Mouse (Mus musculus): ENCODE measurements around the gene Rprd2. TPM values are rescaled to one million over a fixed set of nuclear protein-coding genes. Genes with fewer than 3 reads are reported as not detected.

The Rprd2 gene
- polyA plus RNA-seq, 1 experiment from 2014 or later: 24.4 TPM

DNA sequence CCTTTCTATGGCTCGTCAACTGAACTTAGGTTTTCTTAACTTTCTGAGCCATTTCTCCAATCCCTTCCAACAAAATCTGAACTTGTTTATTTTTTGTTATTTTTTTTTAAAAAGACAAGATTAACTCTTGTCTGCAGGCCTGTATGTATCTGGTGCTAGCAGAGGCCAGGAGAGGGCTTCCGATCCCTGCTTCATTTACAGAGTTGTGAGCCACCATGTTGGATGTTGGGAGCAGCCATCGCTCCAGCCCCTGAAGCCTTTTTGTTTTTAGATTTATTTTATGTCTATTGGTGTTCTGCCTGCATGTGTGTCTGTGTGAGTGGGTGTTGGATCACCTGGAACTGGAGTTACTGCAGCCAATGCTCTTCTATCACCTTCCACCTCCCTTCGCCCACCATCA, 86.9 kb downstream of the Rprd2 start:
- no peak overlapping the region for H3K4me3 ChIP-seq
- no peaks in the 10 kb centered on the region for H3K9me3 ChIP-seq
- H3K27ac ChIP-seq: no peak overlapping the region
- 94% methylated on average over 4 of the region's 4 CpGs for WGBS
- no peaks in the 10 kb centered on the region for H3K4me1 ChIP-seq (replicated peaks)
- peaks cover 34% of the 10 kb centered on the region for H3K36me3 ChIP-seq
- no peaks in the 10 kb centered on the region for H3K27me3 ChIP-seq
- no peak overlapping the region for H3K9ac ChIP-seq
- no peak for ATAC-seq (ENCODE audit: low FRiP score)
- H3K4me2 ChIP-seq: no peak overlapping the region

DNA sequence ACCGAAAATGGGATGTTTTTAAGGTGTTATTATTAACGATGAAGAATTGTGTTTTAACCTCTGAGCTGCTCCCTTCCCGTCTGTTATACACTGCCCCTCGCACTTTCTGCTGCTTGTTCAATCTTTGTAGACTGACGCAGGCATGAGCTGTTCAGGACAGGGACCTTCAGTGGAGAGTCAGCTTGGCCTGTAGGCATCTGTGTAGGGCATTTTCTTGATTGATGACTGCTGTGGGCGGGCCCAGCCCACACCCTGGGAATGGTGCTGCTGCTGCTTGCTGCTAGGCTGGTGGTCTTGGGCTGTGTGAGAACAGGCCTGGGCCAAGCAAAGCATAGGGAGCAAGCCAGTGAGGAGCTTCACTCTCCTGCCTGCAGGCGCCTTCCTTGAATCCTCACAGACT, 88.2 kb downstream of the Rprd2 start:
- no peak overlapping the region for H3K27ac ChIP-seq
- no peak overlapping the region for H3K4me2 ChIP-seq
- H3K4me1 ChIP-seq (replicated peaks): no peaks in the 10 kb centered on the region
- H3K4me3 ChIP-seq: no peak overlapping the region
- H3K9me3 ChIP-seq: no peaks in the 10 kb centered on the region
- H3K27me3 ChIP-seq: no peaks in the 10 kb centered on the region
- no peak for ATAC-seq (ENCODE audit: low FRiP score)
- H3K36me3 ChIP-seq: peaks cover 20% of the 10 kb centered on the region
- no peak overlapping the region for H3K9ac ChIP-seq
- WGBS: 79% methylated on average over 7 of the region's 7 CpGs

DNA sequence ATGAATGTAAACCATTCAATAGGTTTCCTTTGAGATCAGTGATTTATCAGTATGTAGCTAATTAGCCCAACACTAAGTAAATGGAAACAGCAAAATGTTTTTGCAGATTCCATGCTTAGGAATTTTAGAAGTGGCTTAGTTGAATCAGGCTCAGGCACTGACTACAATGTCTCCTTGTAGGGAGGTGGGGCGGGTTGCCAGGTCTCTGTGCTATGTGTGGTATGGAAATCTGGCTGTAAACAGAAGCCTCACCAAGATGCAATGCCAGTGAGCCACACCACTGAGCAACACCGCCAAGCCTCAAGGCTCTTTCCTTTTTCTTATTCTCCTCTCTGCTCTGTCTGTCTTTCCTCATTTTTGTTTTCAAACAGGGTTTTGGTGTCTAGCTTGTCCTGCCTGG, 89.8 kb downstream of the Rprd2 start:
- 85% methylated on average over 2 of the region's 2 CpGs for WGBS
- ATAC-seq (ENCODE audit: low FRiP score): no peak
- Histone ChIP-seq H3K4me1 (replicated peaks) (no peaks in the 10 kb centered on the region), H3K27me3 (no peaks in the 10 kb centered on the region), H3K9me3 (no peaks in the 10 kb centered on the region), H3K4me3 (no peak overlapping the region), H3K36me3 (peaks cover 5% of the 10 kb centered on the region), H3K4me2 (no peak overlapping the region), H3K27ac (no peak overlapping the region), H3K9ac (no peak overlapping the region)

DNA sequence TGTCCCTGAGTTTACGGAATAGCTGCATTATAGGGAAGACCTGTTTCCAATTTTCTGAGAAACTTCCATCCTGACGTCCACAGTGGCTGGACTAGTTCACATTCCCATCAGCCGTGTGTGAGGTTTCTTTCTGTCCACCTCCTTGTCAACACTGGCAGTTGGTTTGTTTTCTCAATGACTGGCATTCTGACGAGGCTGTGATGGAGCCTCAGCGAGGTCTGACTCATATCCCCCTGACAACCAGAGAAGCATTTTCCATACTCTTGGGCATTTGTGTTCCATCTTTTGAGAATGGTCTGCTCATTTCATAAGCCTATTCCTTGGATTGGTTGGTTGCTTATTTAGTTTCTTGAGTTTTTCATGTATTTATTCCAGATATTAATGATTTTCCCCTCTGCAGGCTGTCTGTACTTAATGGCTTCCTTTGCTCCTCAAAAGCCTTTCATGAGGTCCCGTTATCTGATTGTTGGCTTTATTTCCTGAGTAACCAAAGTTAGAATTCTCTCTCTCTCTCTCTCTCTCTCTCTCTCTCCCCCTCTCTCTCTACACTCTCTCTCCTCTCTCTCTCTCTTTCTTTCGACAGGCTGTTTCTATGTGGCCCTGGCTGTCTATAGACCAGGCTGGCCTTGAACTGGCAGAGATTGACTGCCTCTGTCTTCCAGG, 91.8 kb downstream of the Rprd2 start:
- Histone ChIP-seq H3K4me2 (no peak overlapping the region), H3K9me3 (no peaks in the 10 kb centered on the region), H3K27ac (no peak overlapping the region), H3K9ac (no peak overlapping the region), H3K36me3 (no peaks in the 10 kb centered on the region), H3K4me3 (no peak overlapping the region), H3K4me1 (replicated peaks) (no peaks in the 10 kb centered on the region), H3K27me3 (no peaks in the 10 kb centered on the region)
- ATAC-seq (ENCODE audit: low FRiP score): no peak
- WGBS: 78% methylated on average over 7 of the region's 7 CpGs

DNA sequence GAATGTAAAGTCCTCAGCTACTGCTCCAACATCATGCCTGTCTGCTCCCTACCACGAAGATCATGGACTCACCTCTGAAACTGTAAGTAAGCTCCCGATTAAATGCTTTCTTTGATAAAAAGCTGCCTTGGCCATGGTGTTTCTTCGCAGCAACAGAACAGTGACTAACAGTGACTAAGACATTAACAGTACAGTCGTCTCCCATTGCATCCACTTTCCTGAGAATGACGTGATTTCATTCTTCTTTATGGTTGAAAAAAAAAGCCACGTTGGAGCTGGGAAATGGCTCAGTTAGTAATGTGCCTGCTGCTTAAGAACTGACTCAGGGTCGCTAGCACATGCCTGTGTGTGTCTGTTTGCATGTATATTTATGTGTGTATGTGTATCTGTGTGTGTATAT, 92.8 kb downstream of the Rprd2 start:
- Histone ChIP-seq H3K4me2 (no peak overlapping the region), H3K9me3 (no peaks in the 10 kb centered on the region), H3K27ac (no peak overlapping the region), H3K27me3 (no peaks in the 10 kb centered on the region), H3K36me3 (no peaks in the 10 kb centered on the region), H3K4me3 (no peak overlapping the region), H3K4me1 (replicated peaks) (no peaks in the 10 kb centered on the region), H3K9ac (no peak overlapping the region)
- 86% methylated on average over 7 of the region's 7 CpGs for WGBS
- ATAC-seq (ENCODE audit: low FRiP score): no peak

DNA sequence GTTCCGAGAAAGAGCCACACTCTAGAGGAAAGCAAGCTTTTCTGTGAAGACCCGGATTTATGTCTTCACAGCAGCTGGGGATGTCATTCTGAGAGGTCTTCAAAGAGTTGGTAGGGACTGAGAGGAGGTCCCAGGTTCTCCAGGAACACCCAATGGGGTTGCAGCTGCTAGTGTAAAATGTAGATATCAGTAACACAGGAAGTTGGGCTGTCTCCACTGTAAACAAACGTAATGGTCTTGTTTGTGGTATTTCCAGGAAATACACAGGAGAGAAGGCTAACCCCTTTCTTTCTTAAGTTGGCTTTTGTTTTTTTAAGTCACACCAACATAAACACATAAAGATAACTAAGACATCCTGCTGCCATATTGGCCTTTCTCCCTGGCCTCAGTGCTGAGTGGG, 96.3 kb downstream of the Rprd2 start:
- Histone ChIP-seq H3K4me2 (no peak overlapping the region), H3K9ac (no peak overlapping the region), H3K4me1 (replicated peaks) (no peaks in the 10 kb centered on the region), H3K9me3 (no peaks in the 10 kb centered on the region), H3K4me3 (no peak overlapping the region), H3K36me3 (no peaks in the 10 kb centered on the region), H3K27me3 (no peaks in the 10 kb centered on the region), H3K27ac (no peak overlapping the region)
- ATAC-seq (ENCODE audit: low FRiP score): no peak
- 87% methylated on average over 3 of the region's 3 CpGs for WGBS

DNA sequence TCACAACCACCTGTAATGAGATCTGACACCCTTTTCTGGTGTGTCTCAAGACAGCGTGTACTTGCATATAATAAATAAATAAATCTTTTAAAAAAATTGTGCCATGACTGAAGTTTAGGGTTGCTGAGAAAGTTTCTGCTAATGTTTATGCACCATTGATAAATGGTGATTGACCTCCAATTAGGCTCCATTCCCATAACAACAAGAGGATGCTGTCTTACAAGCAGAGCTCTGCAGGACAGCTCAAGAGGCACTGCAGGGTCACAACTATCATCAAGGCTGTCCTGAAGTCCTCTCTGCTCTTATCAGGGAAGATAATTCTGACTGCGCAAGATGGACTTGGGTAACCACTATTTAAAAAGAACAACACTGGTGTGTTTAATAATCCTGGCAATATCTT, 100.5 kb downstream of the Rprd2 start:
- 89% methylated on average over 2 of the region's 2 CpGs for WGBS
- H3K27me3 ChIP-seq: no peaks in the 10 kb centered on the region
- H3K9me3 ChIP-seq: 0 out of 2 replicates have a peak, but pooled peaks cover under 1% of the 10 kb centered on the region
- H3K9ac ChIP-seq: no peak overlapping the region
- ATAC-seq (ENCODE audit: low FRiP score): no peak
- H3K4me2 ChIP-seq: no peak overlapping the region
- no peaks in the 10 kb centered on the region for H3K36me3 ChIP-seq
- no peak overlapping the region for H3K27ac ChIP-seq
- no peak overlapping the region for H3K4me3 ChIP-seq
- H3K4me1 ChIP-seq (replicated peaks): no peaks in the 10 kb centered on the region

DNA sequence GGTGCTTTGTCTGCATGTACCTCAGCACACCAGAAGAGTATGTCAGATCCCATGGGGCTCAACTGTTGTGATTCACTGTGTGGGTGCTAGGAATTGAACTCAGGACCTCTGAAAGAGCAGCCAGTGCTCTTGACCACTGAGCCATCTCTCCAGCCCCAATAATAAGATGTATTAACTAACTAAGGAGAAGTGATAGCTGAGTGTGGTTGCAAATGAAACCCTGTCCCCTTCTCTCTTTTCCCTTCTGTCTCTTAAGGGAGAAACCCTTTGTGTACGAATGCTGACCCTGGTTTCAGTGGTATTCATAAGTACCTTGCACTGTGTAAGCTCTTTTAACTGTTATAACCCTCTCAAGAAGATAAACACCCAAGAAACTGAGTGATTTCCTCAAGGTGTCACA, 102.6 kb downstream of the Rprd2 start:
- no peaks in the 10 kb centered on the region for H3K27me3 ChIP-seq

More for the DNA sequence above, 102.6 kb downstream of the Rprd2 start:
- Histone ChIP-seq H3K4me1 (replicated peaks) (no peaks in the 10 kb centered on the region), H3K27ac (no peak overlapping the region), H3K9ac (no peak overlapping the region), H3K36me3 (peaks cover 7% of the 10 kb centered on the region; the same call in 1 of the 2 replicates), H3K4me2 (no peak overlapping the region), H3K9me3 (peaks cover 7% of the 10 kb centered on the region), H3K4me3 (no peak overlapping the region)
- no peak for ATAC-seq (ENCODE audit: low FRiP score)
- WGBS: 84% methylated on average over 1 of the region's 1 CpGs

Small RNA genes lying within 50 kb of the gene (microRNA-seq; reads per million reads assigned to microRNA genes)
- not detected for gene Mir7014

Other genes starting within 250 kb of the Rprd2 start
- gene Golph3l, start 229.9 kb downstream of the Rprd2 start, polyA plus RNA-seq (2015; fragmentation: Nextera tagmentation; extraction: Ambion mirVana): 30.6 and 32.6 TPM in 2 replicates
- 106 and 108 TPM in 2 replicates for gene Ensa, start 193.9 kb downstream of the Rprd2 start, polyA plus RNA-seq (2015; fragmentation: Nextera tagmentation; extraction: Ambion mirVana)
- 49.3 and 54.2 TPM in 2 replicates for gene Mcl1, start 160.1 kb downstream of the Rprd2 start, polyA plus RNA-seq (2015; fragmentation: Nextera tagmentation; extraction: Ambion mirVana)
- 0.98 and 1.0 TPM in 2 replicates for gene Adamtsl4, start 130.9 kb downstream of the Rprd2 start, polyA plus RNA-seq (2015; fragmentation: Nextera tagmentation; extraction: Ambion mirVana)
- gene Ecm1, start 79.3 kb downstream of the Rprd2 start, polyA plus RNA-seq (2015; fragmentation: Nextera tagmentation; extraction: Ambion mirVana): 12.9 and 13.4 TPM in 2 replicates
- gene Tars2, start 58.7 kb downstream of the Rprd2 start, polyA plus RNA-seq (2015; fragmentation: Nextera tagmentation; extraction: Ambion mirVana): 41.0 and 44.9 TPM in 2 replicates
- gene Prpf3, start 37.0 kb upstream of the Rprd2 start, polyA plus RNA-seq (2015; fragmentation: Nextera tagmentation; extraction: Ambion mirVana): 36.6 and 39.7 TPM in 2 replicates
- gene Mrps21, start 52.7 kb upstream of the Rprd2 start, polyA plus RNA-seq (2015; fragmentation: Nextera tagmentation; extraction: Ambion mirVana): 331 and 342 TPM in 2 replicates
- gene Ciart, start 63.4 kb upstream of the Rprd2 start, polyA plus RNA-seq (2015; fragmentation: Nextera tagmentation; extraction: Ambion mirVana): 3.1 and 4.3 TPM in 2 replicates
- 19.4 and 21.2 TPM in 2 replicates for gene BC028528, start 73.1 kb upstream of the Rprd2 start, polyA plus RNA-seq (2015; fragmentation: Nextera tagmentation; extraction: Ambion mirVana)
- 32.4 and 40.8 TPM in 2 replicates for gene Aph1a, start 75.1 kb upstream of the Rprd2 start, polyA plus RNA-seq (2015; fragmentation: Nextera tagmentation; extraction: Ambion mirVana)
- 6.5 and 10.9 TPM in 2 replicates for gene Car14, start 85.8 kb upstream of the Rprd2 start, polyA plus RNA-seq (2015; fragmentation: Nextera tagmentation; extraction: Ambion mirVana)
- 167 and 175 TPM in 2 replicates for gene Anp32e, start 110.4 kb upstream of the Rprd2 start, polyA plus RNA-seq (2015; fragmentation: Nextera tagmentation; extraction: Ambion mirVana)
- gene Plekho1, start 177.1 kb upstream of the Rprd2 start, polyA plus RNA-seq (2015; fragmentation: Nextera tagmentation; extraction: Ambion mirVana): 59.5 and 65.4 TPM in 2 replicates
- gene Vps45, start 239.6 kb upstream of the Rprd2 start, polyA plus RNA-seq (2015; fragmentation: Nextera tagmentation; extraction: Ambion mirVana): 62.9 and 64.0 TPM in 2 replicates